Mouse (Mus musculus) megakaryocyte, embryonic 14.5 days (primary cell): ENCODE results near the gene Tmem178b. TPM values are rescaled to one million over a fixed set of nuclear protein-coding genes. Genes with fewer than 3 reads are reported as not detected.

Experiments used
- H3K27me3 ChIP-seq: replicated peaks from 2 replicates; pipeline ENCODE3; 2012; ENCODE audit warnings: inconsistent platforms
- H3K36me3 ChIP-seq: replicated peaks from 2 replicates; pipeline ENCODE3; 2012; ENCODE audit warnings: low read length, inconsistent platforms, mixed read lengths
- H3K4me1 ChIP-seq: 2 replicates; pipeline ENCODE4 v1.6.1; 2012; ENCODE audit warnings: inconsistent platforms
- H3K4me3 ChIP-seq: replicated peaks from 2 replicates; pipeline ENCODE3; 2012; ENCODE audit warnings: moderate library complexity, mild to moderate bottlenecking, inconsistent platforms
- H3K9me3 ChIP-seq: 2 replicates; pipeline ENCODE4 v1.6.1; 2012; ENCODE audit warnings: inconsistent platforms
- FLI1 ChIP-seq: IDR thresholded peaks from 2 replicates; pipeline ENCODE4 v1.6.1; 2012; ENCODE audit warnings: low read length, inconsistent platforms, mixed read lengths
- GATA1 ChIP-seq: IDR thresholded peaks from 3 replicates; pipeline ENCODE4 v1.6.1; 2012; ENCODE audit warnings: mixed read lengths, low read length, inconsistent platforms, borderline replicate concordance
- polyA plus RNA-seq: library from polyadenylated mRNA; stranded (reverse); fragments of >175 nt; gene quantifications from 2 replicates; pipeline ENCODE4 v1.2.3, GENCODE M21; 2012; ENCODE audit warnings: low replicate concordance; ENCODE audit not compliant: insufficient read depth

Tmem178b gene
- polyA plus RNA-seq, 1 experiment: not detected

DNA sequence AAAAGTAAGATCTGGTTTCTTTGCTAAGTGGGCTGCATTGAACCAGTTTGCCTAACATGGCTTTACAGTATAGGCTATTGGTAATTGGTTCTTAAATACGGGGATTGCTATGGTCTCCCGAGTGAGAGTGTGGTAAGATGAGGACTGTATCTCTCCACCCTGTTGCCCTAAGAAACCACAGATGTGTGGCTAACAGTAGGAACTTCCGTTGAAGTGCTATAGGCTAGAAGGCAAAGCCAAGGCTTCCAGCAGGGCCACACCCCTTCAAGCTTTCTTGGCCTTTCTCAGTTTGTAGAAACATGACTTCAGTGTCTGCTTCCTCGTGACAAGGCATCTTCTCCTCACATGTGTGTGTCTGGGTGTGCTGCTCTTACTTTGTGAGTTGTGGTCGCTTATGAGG is 427.6 kb downstream of the Tmem178b start:
- Histone ChIP-seq H3K27me3 (peaks cover 3% of the 10 kb centered on the region), H3K9me3 (no peaks in the 10 kb centered on the region), H3K4me1 (peaks cover 7% of the 10 kb centered on the region), H3K4me3 (no peak overlapping the region), H3K36me3 (no peaks in the 10 kb centered on the region)
- TF ChIP-seq FLI1: no peak
- TF ChIP-seq GATA1: no peak

DNA sequence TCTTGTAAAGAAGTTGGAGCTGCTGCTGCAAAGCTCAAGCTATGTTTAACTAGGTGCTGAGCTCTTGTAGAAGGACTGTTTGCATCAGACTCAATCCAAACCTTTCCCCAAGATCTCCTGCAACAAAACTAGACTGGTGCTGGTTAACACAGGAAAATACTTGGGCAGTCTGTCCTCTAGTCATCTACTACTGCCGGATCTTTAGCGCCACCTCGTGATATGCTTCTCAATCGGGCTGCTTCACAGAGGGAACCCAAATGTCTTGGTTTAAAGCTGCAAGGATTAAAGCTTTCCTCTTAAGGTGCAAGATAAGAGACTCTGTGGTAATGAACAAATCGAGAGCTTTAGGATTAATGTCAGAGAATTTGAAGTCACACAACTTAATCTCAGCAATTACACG is 430.3 kb downstream of the Tmem178b start:
- peaks cover 3% of the 10 kb centered on the region for H3K27me3 ChIP-seq
- no peak overlapping the region for H3K4me3 ChIP-seq
- no peaks in the 10 kb centered on the region for H3K36me3 ChIP-seq
- H3K9me3 ChIP-seq: no peaks in the 10 kb centered on the region
- peaks cover 7% of the 10 kb centered on the region for H3K4me1 ChIP-seq
- no peak for TF ChIP-seq FLI1
- TF ChIP-seq GATA1: no peak

Other genes with a start within 250 kb of the Tmem178b start
- 0.54 and 0.84 TPM in 2 replicates for gene Braf, start 147.8 kb upstream of the Tmem178b start, polyA plus RNA-seq
- gene Mrps33, start 62.3 kb upstream of the Tmem178b start, polyA plus RNA-seq: 14.8 TPM in 1 of 2 replicates, not detected in the other